Mouse (Mus musculus) brown adipose tissue, adult 24 weeks (tissue): ENCODE measurements around the gene Tagln2. TPM values are rescaled to one million over a fixed set of nuclear protein-coding genes. Genes with fewer than 3 reads are reported as not detected.

Experiments
- H3K27ac ChIP-seq: fragments of 200-500 bp; replicated peaks from 2 replicates; pipeline ENCODE4 v1.5.1; 2012; ENCODE audit warnings: low read depth, mild to moderate bottlenecking, low read length
- H3K4me1 ChIP-seq: fragments of 200-500 bp; 2 replicates; pipeline ENCODE4 v1.6.1; 2012; ENCODE audit warnings: low read length, mixed read lengths; ENCODE audit not compliant: control insufficient read depth, insufficient read depth, insufficient read length
- H3K4me3 ChIP-seq: fragments of 200-500 bp; 2 replicates; pipeline ENCODE4 v1.5.1; 2012; ENCODE audit warnings: low read depth, mild to moderate bottlenecking, low read length, moderate library complexity; ENCODE audit not compliant: insufficient read depth
- polyA plus RNA-seq: library from polyadenylated mRNA; stranded (reverse); fragments of >200 nt; gene quantifications from 2 replicates; pipeline ENCODE4 v1.2.4, GENCODE M21; 2012; ENCODE audit not compliant: missing spikeins, insufficient read depth, insufficient read length

Gene Tagln2
- polyA plus RNA-seq, 1 experiment: 29.3 TPM

DNA sequence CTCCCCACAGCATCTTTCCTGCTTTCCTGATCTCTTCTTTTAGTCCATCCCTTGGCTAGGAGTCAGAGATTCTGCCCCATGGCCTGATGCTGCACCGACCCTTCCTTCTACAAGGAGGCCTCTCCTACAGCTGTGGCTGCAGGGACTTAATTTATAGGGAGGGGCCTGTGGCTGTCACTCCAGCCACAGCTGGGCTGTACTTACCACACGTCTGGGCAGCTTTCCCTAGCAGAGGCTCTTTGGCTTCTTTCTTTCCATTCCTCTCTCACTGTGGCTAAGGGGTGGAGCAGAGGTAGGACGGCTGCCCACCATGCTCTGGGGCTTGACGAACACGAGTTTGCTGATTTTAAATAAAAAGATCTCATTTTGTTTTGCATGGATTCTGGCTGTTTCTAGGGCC lies 7.2 kb downstream of the Tagln2 start:
- Histone ChIP-seq H3K4me3 (no peak overlapping the region), H3K27ac (no peak overlapping the region), H3K4me1 (peaks cover 22% of the 10 kb centered on the region)

DNA sequence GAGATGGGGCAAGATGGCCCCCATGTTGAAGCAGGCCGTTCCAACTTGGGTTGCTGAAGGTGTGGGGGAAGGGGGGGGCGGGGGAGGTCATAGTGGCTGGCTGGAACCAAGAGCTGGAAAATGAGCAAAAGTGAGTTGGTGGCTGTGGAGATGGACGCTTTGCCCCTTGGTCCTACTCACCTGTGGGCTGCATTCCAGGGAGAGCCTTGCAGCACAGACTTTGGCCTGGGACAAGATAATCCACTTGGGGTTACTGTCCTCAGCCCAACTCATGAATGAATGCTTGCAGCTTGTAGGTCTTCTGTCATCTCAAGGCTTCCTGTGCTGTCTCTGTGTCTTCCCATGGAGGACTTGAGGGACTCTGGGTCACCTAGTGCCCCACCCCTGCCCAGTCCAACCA lies 7.9 kb downstream of the Tagln2 start:
- Histone ChIP-seq H3K27ac (no peak overlapping the region), H3K4me1 (peaks cover 21% of the 10 kb centered on the region), H3K4me3 (no peak overlapping the region)

GRCm38 (mm10) chr1:172508172-172508571 lies 8.3 kb downstream of the Tagln2 start:
- Histone ChIP-seq H3K4me1 (peaks cover 21% of the 10 kb centered on the region), H3K27ac (no peak overlapping the region), H3K4me3 (no peak overlapping the region)

DNA sequence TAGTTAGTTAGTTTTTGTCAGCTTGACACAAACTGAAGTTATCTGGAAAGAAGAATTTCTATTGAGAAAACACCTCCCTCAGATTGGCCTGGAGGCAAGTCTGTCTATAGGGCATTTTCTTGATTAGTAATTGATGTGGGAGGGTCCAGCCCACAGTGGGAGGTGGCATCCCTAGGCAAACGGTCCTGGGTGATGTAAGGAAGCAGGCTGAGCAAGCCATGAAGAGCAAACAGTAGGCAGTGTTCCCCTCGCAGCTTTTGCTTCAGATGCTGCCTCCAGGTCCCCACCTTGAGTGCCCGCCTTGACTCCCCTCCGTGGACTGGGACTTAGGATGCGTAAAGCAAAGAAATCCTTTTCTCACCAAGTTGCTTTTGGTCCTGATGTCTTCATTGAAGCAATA lies 9.4 kb downstream of the Tagln2 start:
- Histone ChIP-seq H3K27ac (no peak overlapping the region), H3K4me1 (peaks cover 26% of the 10 kb centered on the region), H3K4me3 (no peak overlapping the region)

- Histone ChIP-seq H3K27ac (no peak overlapping the region), H3K4me1 (peaks cover 27% of the 10 kb centered on the region; the same call in 1 of the 2 replicates)
Observed at GRCm38 (mm10) chr1:172509983-172510382, 10.1 kb downstream of the Tagln2 start.

DNA sequence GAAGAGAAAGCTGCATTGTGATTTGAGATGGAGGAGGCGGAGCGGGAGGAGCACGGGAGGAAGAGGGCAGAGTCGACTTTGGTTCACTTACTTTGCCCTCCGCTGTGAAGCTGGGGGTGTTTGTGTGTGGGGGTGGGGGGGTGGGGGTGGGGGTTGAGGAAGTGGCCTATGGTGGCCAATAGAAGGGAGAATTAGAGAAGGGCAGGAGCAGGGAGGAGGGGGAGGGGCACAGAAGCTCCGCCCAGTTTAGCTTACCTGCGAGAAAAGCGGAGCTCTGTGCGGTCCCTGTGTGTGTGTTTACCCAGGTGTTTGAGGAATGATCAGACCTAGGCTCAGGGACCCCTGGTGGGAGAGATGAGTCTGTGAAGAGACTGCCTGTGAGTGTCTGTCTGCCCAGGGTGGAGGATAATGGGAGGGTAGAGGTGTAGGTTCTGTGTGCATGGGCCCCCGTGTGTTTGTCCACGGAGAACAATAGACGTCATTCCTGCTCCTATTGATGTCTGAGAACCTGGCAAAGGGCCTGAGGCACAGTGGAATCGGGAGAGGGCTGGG lies 10.7 kb downstream of the Tagln2 start:
- Histone ChIP-seq H3K4me1 (peaks cover 31% of the 10 kb centered on the region; the same call in 1 of the 2 replicates), H3K27ac (no peak overlapping the region), H3K4me3 (no peak overlapping the region)

More at GRCm38 (mm10) chr1:172509983-172510382, 10.1 kb downstream of the Tagln2 start:
- no peak overlapping the region for H3K4me3 ChIP-seq

GRCm38 (mm10) chr1:172512962-172513361 lies 13.1 kb downstream of the Tagln2 start:
- Histone ChIP-seq H3K4me3 (peak overlapping the region; percentile 17), H3K27ac (peak overlapping the region; percentile 77), H3K4me1 (peaks cover 33% of the 10 kb centered on the region; the same call in 1 of the 2 replicates)

- Histone ChIP-seq H3K27ac (peak overlapping the region; percentile 77), H3K4me1 (peaks cover 28% of the 10 kb centered on the region; the same call in 1 of the 2 replicates), H3K4me3 (0 out of 2 replicates have a peak overlapping the region, but pooled peaks have one; percentile 17)
Observed at GRCm38 (mm10) chr1:172513525-172514212, 13.8 kb downstream of the Tagln2 start.

DNA sequence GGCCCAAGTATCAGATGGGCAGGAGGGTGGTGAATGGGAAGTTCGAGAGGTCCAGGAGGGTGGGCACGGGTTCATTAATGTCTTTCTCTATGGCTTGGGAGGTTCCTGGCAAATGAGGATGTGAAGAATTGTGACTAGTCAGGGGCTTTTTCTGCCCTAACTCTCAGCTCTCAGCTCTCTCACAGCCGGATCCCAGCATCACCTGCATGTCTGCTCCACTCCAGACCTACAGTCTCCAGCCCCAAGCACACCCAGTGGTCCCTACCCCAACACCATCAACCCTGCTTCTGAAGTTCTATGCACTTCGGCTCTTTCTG lies 14.3 kb downstream of the Tagln2 start:
- peaks cover 28% of the 10 kb centered on the region; the same call in 1 of the 2 replicates for H3K4me1 ChIP-seq
- peak overlapping the region; percentile 77 for H3K27ac ChIP-seq
- H3K4me3 ChIP-seq: no peak overlapping the region

GRCm38 (mm10) chr1:172514551-172515268 lies 14.9 kb downstream of the Tagln2 start:
- peaks cover 30% of the 10 kb centered on the region; the same call in 1 of the 2 replicates for H3K4me1 ChIP-seq
- H3K27ac ChIP-seq: peak overlapping the region; percentile 77
- H3K4me3 ChIP-seq: no peak overlapping the region

- H3K4me1 ChIP-seq: peaks cover 36% of the 10 kb centered on the region; the same call in 1 of the 2 replicates
- H3K4me3 ChIP-seq: no peak overlapping the region
- H3K27ac ChIP-seq: peak overlapping the region; percentile 58
Observed at GRCm38 (mm10) chr1:172515396-172515795, 15.5 kb downstream of the Tagln2 start.

- Histone ChIP-seq H3K27ac (no peak overlapping the region), H3K4me3 (no peak overlapping the region)
Observed at GRCm38 (mm10) chr1:172518013-172518412, 18.2 kb downstream of the Tagln2 start.

DNA sequence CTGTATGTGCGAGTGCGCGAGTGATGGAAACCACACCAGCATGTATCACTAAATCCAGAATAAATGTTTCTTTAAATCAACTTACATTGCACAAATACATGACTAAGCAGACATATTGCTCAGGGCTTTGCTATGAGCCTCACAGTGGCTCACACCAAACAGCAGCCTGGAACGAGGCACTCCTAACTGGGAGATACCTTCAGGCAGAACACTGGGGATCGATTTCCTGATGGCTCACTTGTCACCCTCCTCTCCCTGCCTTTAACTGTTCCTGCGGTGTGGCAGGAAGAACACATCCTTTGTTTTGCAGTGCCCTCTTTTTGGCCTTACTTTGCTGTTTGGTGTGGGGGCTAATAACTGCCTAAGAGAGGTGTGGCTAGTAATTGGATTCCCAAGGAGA lies 19.8 kb downstream of the Tagln2 start:
- Histone ChIP-seq H3K4me3 (no peak overlapping the region), H3K27ac (peak overlapping the region; percentile 96), H3K4me1 (peaks cover 29% of the 10 kb centered on the region)

More at GRCm38 (mm10) chr1:172518013-172518412, 18.2 kb downstream of the Tagln2 start:
- peaks cover 35% of the 10 kb centered on the region; the same call in 1 of the 2 replicates for H3K4me1 ChIP-seq

DNA sequence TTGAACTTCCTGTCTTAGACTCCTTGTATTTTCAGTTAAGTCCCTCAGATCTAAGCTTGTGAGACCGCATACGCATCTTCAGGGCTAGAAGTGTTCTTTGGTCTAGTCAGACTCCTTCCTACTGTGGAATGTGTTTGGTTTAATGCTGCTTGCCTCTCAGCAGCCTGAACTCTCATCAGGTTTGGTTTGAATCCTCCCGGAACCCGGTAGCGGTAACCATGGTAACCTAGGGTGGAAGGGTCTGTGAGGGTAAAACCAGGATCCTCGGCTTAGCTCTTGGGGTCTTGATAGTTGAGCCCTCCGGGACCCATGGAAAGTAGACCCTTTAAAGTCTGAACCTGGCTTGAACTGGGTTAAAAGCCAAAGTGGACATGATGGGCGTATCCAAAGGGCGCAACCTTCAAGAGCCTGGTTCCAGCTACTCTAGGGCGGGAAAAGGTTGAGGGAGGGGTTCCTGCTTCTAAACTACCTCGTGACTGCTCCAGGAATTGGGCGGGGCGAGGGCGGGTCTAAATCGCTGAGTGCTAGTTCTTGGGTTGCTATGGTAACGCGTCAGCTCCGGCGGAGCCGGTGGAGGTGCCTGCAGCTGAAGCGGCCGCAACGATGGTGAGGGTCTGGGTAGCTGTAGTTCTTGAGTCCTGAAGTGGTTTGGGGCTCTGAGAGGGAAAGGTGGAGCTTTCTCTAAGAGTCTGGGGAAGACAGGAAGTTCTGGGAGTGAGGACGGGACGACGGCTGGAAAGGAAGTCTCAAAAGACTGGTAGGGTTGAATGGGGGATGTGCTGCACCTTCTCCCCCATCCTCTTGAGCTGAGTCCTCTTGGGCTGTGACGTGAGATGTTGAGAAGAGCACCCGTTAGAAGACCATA lies 21.0 kb downstream of the Tagln2 start, which contains the start of gene Cfap45:
Gene Cfap45, plus strand, starts transcription at position 226 of the 865 bp plus-strand sequence.
- Histone ChIP-seq H3K4me1 (peaks cover 24% of the 10 kb centered on the region), H3K27ac (peak within 1 kb of the TSS; percentile 96), H3K4me3 (peak within 1 kb of the TSS; percentile 58)
